Mouse (Mus musculus): Measurements from ENCODE around the gene Bach1.
A peak's percentile ranks its signal among the peaks of the same experiment; 100 is the strongest.

The Bach1 gene

DNA sequence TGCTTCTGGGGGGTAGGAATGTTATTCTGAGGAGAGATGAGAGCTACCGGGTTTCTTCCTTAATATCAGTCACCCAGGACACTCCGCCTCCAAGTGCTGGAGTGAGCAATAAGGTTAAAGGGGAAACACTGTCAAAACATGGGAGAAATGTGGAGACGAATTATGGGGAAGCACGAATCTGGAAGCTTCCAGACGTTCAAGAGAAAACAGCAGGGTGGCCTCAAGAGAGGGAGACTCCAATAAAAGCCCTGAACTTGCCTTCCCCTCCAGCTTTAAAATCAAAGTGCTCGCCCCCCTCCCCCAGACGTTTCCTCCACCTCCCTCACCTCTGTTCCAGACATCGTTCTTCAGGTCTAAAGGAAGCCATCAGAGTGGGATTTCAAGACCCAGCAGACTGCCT is 38.6 kb downstream of the Bach1 start:
- no peak for DNase-seq (ENCODE audit: inconsistent age in 2 of 2, low spot score in 1 of 2)

DNA sequence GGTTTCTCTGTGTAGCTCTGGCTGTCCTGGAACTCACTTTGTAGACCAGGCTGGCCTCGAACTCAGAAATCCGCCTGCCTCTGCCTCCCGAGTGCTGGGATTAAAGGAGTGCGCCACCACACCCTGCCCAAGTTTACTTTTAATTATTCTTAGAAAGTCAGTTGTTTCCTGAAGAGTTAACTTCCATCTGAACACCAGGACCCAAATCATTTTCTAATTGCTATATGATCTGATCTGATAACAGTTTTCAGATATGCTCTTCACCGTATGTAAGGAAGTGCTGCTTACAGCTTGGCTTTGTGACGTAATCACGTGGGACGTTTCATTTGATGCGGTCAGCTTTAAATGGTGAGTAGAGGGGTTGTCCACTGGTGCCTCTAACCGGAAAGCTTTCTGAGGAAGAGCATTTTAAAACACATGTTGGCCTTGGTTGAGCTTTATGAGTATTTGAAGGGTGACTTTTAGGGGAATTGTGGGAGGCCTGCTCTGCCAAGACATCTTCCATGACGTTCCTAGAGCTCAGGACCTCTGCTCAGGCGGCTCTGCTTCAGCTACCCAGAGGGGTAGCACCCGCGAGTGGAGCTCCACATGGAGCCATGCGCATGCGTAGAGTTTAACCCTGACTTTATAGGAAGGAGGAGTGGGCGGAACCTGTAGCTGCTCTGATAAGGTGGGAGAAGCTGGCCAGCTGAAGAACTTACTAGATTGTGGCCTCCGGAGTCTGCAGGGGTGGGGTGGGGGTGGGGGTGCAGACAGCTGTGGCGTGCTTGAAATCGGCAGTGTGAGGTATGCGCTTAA is 39.3 kb downstream of the Bach1 start:
- DNase-seq (ENCODE audit: inconsistent age in 2 of 2, low spot score in 1 of 2): no peak

DNA sequence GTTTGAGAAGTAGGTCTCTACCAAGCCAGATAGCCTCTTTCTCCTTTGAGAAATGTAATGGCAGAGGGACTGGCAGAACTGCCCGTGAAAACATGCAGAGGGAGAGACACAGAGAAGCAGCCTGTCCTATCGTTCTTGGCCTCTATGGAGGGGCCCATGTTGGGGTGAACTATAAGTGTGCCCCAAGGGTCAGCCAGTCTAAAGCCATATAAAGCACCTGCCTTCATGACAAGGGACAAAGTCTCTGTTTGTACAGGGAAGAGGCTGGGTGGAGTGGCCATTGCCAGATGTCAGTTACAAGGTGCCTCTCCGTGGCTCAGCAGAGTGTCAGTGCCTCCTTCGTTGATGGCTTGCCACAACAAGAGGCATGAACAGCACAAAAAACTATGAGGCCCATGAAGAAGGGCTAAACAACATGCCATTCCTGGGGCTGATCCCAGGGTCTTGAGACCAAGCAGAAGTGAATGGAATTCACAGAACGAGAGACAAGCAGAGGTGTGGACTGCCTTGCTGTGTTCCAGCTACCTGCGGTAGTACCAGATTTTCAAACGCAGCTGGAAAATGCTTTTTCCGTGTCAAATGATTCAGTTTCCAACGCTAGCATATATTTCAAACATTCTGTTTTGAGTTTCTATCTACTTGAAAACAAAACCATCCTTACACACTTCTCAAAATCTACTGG is 42.4 kb downstream of the Bach1 start:
- DNase-seq (ENCODE audit: inconsistent age in 2 of 2, low spot score in 1 of 2): no peak

DNA sequence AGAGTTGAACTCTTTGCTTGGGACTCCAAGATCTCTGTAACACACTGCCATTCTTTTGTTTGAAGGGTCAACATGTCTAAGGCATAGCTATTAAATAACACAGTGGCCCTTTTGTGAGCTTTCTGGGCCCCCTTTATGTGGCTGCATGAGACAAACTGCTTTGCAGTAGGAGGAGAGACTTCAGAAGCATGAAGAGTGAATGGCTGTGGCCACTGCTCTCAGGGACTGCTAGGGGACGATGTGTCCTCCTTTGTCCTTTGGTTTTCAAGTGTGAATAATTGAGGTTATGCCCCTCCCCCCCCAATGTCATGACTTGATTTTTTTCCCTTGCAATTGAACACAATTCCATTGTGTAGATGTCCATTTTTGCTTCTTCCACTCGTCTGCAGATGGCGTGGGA is 44.9 kb downstream of the Bach1 start:
- DNase-seq (ENCODE audit: inconsistent age in 2 of 2, low spot score in 1 of 2): no peak

DNA sequence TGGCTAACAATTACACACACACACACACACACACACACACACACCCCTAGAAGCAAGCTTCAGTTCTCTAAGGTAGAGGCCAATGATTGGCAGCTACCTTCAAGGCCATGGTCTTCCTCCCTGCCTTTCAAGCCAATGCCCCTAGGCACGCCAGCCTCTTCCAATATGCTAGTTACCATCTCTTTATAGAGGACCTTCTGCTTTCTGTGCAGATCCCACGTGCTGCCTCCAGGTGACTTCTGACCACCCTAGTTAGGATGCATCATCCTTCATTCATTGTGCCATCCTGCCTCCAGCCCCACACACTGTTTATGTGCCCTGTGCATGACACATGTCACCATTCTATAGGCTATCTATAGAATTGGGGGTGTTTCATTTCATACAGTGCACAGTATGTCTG is 45.6 kb downstream of the Bach1 start:
- no peak for DNase-seq (ENCODE audit: inconsistent age in 2 of 2, low spot score in 1 of 2)

DNA sequence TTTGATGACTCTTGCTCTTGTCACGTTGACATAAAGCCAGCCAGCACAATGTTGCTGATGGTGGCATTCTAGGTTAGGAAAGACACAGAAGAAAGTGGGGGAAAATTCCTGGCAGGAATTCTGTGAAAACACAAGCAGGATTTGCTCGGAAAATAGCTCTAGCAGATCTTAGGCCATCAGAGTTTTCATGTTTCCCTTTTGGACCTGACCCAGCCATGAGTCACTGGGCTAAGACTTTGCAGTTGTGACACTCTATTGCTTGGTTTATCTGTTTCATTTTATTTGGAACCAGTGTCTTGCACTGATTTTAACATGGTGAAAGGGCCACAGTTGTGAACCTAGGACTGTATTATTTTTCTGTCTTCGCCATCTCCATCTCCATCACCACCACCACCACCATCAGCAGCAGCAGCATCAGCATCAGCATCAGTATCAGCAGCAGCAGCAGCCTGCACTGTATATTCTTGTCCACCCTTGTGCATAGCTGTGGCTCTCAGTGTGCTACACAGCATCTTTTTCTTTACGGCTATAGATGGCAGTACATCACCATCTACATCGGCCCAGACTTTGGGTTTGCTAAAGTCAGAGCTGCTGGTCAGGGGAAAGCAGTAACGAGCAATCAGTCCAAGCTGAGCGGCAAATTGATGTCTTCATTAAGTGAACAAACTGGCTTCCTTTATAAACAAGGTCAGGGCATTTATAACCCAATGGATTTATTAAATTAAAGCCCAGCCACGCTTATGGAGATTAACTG is 46.6 kb downstream of the Bach1 start:
- DNase-seq (ENCODE audit: inconsistent age in 2 of 2, low spot score in 1 of 2): peak in 1 of 2 experiments; percentile 62

DNA sequence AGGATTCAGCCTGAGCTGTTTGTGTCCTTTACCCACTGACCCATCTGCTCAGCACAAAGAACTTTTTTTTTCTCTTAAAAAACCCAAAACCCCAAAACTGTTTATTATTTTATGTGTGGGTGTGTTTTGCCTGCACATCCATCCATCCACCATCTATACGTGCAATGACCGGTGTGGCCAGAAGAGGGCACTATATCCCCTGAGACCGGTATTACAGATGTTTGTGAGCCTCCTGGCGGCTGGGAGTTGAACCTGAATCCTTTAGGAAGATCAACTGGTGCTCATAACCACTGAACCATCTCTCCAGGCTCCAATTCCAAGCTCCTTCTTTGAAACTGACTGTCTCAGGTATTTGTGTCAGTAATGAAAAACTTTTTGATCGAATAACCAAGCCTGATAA is 48.0 kb downstream of the Bach1 start:
- DNase-seq (ENCODE audit: inconsistent age in 2 of 2, low spot score in 1 of 2): peak; percentile 78 to 93

DNA sequence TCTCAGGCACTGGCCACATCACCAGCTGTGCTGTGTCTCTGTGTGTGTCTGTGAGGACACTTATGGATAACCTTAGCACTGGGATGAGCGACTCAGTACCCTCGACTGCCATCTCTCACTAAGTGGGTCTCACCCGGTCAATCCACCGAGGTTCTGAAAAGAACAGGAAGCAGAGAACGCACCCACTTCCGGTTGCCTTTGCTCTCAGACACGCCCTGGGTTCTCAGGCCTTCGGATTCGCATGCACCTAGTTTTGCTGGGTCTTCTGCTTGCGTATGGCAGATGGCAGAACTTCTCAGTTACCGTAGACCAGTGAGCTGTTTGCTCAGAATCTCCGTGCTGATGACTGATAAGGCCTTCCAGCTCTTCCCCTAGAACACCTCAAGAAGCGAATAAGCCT is 52.5 kb downstream of the Bach1 start:
- no peak for DNase-seq (ENCODE audit: inconsistent age in 2 of 2, low spot score in 1 of 2)

DNA sequence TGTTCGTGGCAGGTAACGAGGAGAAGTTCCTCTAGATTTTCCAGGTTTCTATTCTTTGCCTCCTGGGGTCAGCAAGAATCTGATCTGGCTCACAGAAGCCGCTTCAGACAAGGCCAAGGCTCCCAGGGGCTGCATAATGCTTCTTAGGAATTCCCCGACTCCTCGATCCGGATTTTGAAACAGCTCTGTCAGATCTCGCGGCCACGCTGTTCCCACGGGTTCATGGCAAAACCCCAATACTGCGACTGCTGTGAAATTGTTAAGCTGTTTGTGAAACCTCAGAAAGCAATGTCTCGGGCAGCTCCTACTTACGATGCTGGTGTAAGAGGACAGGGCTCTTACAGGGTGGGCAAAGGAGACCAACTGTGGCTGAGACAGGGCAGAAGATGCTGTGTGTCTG is 53.7 kb downstream of the Bach1 start:
- DNase-seq (ENCODE audit: inconsistent age in 2 of 2, low spot score in 1 of 2): no peak

DNA sequence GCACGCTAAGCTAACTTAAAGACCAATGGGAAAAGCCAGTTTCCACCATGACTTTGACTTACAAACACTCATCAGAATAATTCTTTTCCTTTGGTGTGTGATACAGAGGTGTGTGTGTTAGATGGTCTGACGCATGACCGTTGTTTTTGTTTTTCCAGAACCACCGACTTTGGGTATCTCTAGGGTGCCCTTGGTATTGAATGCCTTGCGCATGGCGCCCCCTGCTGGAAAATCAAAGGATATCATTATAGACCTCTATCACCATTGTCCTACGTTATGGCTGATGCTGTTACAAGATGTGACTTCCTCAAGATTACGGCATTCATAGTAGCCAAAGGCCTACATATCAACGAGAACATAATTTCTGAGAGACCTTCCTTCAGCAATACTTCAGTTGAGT is 56.1 kb downstream of the Bach1 start:
- DNase-seq (ENCODE audit: inconsistent age in 2 of 2, low spot score in 1 of 2): peak; percentile 59 to 85

DNA sequence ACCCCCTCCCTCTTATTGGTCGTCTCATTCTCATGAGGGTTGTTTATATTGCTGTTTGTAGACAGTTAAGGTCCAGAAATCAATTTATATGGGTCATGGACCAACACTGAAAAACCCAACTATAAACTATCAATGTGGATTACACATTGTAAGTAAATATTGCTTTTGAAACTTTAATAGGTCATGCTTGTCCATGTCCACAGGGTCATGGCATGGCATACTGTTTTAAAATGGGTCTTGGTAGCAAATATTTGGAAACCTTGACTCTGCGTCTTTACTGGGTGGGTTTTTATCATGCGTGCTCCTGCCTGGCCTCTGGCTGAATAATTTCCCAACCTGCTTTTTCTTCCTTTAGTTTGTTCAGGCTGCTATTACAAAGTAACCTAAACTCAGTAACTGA is 57.2 kb downstream of the Bach1 start:
- DNase-seq (ENCODE audit: inconsistent age in 2 of 2, low spot score in 1 of 2): no peak

DNA sequence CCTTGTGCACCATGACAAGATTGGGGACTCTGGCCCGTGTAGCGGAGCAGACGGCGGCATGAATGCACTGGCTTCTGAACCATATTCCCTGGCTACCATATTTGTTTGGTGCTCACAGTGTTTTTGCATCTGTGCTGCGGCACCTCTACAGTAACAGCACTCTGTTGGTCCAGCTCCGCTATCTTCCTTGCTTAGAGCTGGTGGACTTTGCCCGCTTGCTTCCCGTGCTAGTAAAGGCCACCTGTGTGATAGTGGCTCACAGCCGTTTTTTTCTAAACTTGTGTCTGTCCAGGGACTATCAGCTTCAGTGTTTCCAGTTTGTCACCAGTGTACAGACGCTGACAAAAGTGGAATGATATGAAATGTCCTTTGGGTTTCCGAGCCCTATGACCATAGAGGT is 59.3 kb downstream of the Bach1 start:
- DNase-seq (ENCODE audit: inconsistent age in 2 of 2, low spot score in 1 of 2): no peak

DNA sequence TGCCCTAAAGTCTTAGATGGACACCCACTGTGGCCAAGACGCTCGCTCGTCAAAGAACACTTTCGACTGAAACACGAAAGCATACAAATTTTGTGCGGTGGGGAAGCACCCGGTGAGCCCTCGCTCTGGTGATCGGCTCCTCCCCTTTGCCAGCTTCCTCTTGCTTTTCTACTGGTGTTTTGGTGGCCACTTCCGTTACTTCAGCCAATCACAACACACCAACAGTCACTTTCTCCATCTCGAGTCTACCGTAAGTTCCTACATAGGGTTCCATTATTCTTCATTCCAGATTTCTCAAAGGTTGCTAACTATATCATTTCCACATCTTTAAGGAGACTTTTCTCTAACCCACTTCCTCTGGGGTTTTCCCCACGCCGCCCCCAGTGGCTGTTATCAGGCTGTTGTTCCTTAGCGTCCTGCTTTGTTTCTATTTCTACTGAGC is 65.9 kb downstream of the Bach1 start:
- no peak for DNase-seq (ENCODE audit: inconsistent age in 2 of 2, low spot score in 1 of 2)

DNA sequence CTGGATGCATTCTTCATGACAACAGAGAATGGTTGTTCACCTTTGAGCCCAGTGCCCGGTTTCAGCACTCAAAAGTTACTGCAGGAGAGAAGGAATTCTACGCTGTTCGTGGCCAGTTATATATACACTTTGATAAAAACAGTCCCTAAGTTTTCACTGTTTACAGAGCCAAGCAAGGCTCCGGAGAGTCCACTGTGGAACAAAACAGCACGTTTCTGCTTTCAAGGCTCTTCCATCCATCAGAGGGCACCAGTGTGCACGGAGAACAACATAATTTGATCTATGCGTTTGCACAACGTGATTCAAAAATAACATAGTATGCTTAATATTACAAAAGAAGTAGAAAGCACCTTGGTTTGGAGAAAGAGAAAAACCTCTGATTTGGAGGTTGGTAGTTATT is 67.2 kb downstream of the Bach1 start:
- peak; percentile 11 to 68 for DNase-seq (ENCODE audit: inconsistent age in 2 of 2, low spot score in 1 of 2)

DNA sequence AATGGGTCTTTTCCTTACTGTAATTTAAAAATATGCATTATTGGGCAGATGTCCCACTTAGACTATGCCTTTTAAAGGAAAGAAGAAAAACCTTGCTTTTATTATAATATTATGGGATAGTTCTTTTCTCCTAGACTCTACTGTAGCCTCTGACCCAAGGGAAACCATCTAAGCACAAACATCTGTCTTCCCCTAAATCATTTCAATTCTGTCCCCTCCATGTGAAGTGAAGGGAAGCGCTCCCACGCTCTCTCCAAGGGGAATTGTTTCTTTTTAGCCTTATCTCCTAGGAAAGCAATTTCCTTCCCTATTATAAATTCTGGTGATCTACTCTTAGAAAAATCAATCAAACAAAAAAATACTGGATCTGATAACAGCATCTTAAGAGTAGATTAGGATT is 71.8 kb downstream of the Bach1 start:
- DNase-seq (ENCODE audit: inconsistent age in 2 of 2, low spot score in 1 of 2): no peak

DNA sequence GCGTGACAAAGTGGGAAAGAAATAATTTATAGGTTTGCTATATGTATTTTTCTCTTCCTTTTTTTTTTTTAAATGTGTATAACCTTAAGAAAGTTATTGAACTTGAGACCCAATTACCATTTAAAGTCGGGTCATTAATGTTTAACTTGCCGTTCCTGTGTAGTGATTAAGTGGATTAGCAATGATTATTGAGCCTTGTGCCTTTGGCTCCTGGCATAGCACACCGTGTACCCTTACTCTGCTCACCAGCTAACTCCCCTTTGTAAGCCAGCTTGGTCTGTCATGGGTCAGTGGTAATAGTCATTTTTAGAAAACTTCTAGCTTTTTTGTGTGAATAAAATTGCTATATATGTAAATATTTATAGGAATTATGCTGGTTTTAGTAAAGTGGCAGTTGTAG is 73.2 kb downstream of the Bach1 start:
- no peak for DNase-seq (ENCODE audit: inconsistent age in 2 of 2, low spot score in 1 of 2)

DNA sequence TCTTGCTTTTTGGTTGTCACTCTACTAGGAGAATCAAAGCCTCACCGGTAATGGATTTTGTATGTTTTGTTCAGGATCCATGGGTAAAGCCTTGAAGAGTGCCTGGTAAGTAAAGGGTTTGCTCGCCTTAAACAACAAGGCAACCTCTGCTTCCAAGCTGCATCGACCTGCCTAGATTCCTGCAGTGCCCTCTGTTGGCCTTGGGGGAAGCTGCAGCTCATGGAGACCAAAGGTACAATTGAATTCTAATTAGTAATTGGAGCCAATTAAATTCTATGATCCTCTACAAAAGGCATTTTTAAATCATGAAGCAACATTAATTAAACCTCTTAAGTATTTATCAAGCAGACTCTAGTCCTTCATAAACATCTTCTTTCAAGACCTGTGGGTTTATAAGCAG is 75.7 kb downstream of the Bach1 start:
- DNase-seq (ENCODE audit: inconsistent age in 2 of 2, low spot score in 1 of 2): peak in 1 of 2 experiments; percentile 51

DNA sequence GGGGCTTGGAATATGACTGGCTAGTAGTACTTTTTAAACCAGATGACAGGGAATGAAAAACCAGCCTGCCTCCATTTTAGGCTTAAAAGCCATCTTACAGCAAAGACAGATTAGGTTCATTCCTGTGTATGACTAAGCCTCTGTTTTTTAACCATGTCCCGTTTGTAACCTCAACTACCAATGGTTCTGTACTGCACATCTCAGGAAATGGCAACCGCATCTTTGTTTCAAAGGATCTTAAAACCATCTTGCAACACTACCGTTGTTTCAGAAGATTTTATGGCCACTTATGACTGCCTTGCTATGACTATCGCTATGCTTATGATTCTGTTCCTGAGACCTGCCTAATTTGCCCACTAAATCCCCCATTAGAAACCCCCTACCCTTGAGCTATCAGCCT is 78.6 kb downstream of the Bach1 start:
- no peak for DNase-seq (ENCODE audit: inconsistent age in 2 of 2, low spot score in 1 of 2)

DNA sequence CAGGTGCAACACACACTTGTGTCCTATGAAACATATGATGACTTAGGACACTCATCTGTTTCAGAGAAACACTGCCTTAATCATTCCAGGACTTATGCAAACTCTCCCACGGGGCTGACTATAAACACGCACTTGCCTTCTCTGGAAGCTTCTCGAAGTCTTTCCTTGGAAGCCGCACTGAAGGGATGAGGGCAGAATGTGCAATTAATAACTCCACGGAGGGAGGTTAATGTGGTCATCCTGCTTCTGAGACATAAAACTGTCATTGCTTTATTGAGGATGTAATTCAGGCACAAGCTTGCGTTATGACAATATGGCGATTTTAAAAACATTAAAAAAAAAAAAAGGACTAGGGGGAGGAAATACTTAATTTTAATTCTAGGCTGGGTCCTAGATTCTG is 82.9 kb downstream of the Bach1 start:
- no peak for DNase-seq (ENCODE audit: inconsistent age in 2 of 2, low spot score in 1 of 2)
